Mouse (Mus musculus) stomach, postnatal 0 days (tissue): Measurements from ENCODE around the gene Olfr502. TPM values are rescaled to one million over a fixed set of nuclear protein-coding genes. Genes with fewer than 3 reads are reported as not detected.
"Not testable (repeated sequence)": the region's sequence is repeated elsewhere in the genome, so short reads cannot be mapped to it uniquely, and the experiment has no call there.

Experiments used
- ATAC-seq: fragments of 200-750 bp; cut with Nextera tagmentation; 2 replicates; pipeline ENCODE4 v1.8.0; 2017; ENCODE audit not compliant: low FRiP score, low TSS enrichment
- DNase-seq: peaks from one replicate; pipeline ENCODE4 v3.0.0-alpha.2; 2016; ENCODE audit warnings: low spot score
- H3K27ac ChIP-seq: fragments of 300-500 bp; sonication (generic); replicated peaks from 2 replicates; pipeline ENCODE4 v1.5.1; 2014; ENCODE audit warnings: mild to moderate bottlenecking, control low read depth
- H3K27me3 ChIP-seq: fragments of 300-500 bp; sonication (generic); 2 replicates; pipeline ENCODE4 v1.6.1; 2014; ENCODE audit warnings: low read length; ENCODE audit not compliant: control insufficient read depth, insufficient read depth
- H3K36me3 ChIP-seq: fragments of 300-500 bp; sonication (generic); 2 replicates; pipeline ENCODE4 v1.6.1; 2014; ENCODE audit warnings: low read length, mixed read lengths; ENCODE audit not compliant: control insufficient read depth, insufficient read depth
- H3K4me1 ChIP-seq: fragments of 300-500 bp; sonication (generic); replicated peaks from 2 replicates; pipeline ENCODE4 v1.6.1; 2014; ENCODE audit warnings: antibody characterized with exemption; ENCODE audit not compliant: control insufficient read depth, insufficient read depth
- H3K4me2 ChIP-seq: fragments of 300-500 bp; sonication (generic); replicated peaks from 2 replicates; pipeline ENCODE4 v1.6.1; 2014; ENCODE audit warnings: low read depth, mild to moderate bottlenecking, control low read depth, moderate library complexity
- H3K4me3 ChIP-seq: fragments of 300-500 bp; sonication (generic); 2 replicates; pipeline ENCODE4 v1.5.1; 2014; ENCODE audit warnings: low read depth, low read length, control low read depth
- H3K9ac ChIP-seq: fragments of 300-500 bp; sonication (generic); 2 replicates; pipeline ENCODE4 v1.6.1; 2014; ENCODE audit warnings: mild to moderate bottlenecking, low read length, control low read depth, mixed read lengths
- H3K9me3 ChIP-seq: fragments of 300-500 bp; sonication (generic); 2 replicates; pipeline ENCODE4 v1.6.1; 2016; ENCODE audit warnings: low read length; ENCODE audit not compliant: control insufficient read depth
- CTCF ChIP-seq: IDR thresholded peaks from 2 replicates; pipeline ENCODE4 v1.5.1; 2016; ENCODE audit warnings: antibody characterized with exemption, low read depth, mild to moderate bottlenecking, moderate library complexity
- EP300 ChIP-seq: optimal IDR thresholded peaks from 2 replicates; pipeline ENCODE3; 2016; ENCODE audit warnings: antibody characterized with exemption
- WGBS: fragments of 180-500 bp; shearing (Covaris S2); extraction: QIAGEN DNeasy Blood & Tissue Kit; methylation state at CpG from one replicate; pipeline ENCODE4 v1.1.7; 2014; 5-methylcytosine and 5-hydroxymethylcytosine counted together
- polyA plus RNA-seq: library from polyadenylated mRNA; unstranded; fragments of >200 nt; fragmentation: Nextera tagmentation; extraction: Ambion mirVana; gene quantifications from 2 replicates; pipeline ENCODE4 v1.2.1, GENCODE M21; 2015

The Olfr502 gene
- not detected in 2 replicates for polyA plus RNA-seq

- ATAC-seq: no peak
- Histone ChIP-seq H3K9ac (no peak within 1 kb of the TSS), H3K27me3 (no peaks in the 10 kb centered on the region), H3K4me2 (no peak within 1 kb of the TSS), H3K27ac (no peak within 1 kb of the TSS), H3K9me3 (no peaks in the 10 kb centered on the region), H3K4me1 (no peaks in the 10 kb centered on the region), H3K4me3 (no peak within 1 kb of the TSS), H3K36me3 (no peaks in the 10 kb centered on the region)
- DNase-seq: no peak
- no peak for TF ChIP-seq EP300
- no peak for TF ChIP-seq CTCF
- WGBS: 71% methylated on average over 1 of the region's 1 CpGs
Measured at GRCm38 (mm10) chr7:108524965-108525364, at the start of gene Olfr502. TSS of gene Olfr502 (minus strand) at chr7:108525065.

GRCm38 (mm10) chr7:108565693-108566092, 40.8 kb upstream of the Olfr502 start, which contains the start of gene Olfr504:
TSS of gene Olfr504 (minus strand) at chr7:108565793.
- ATAC-seq: no peak

DNA sequence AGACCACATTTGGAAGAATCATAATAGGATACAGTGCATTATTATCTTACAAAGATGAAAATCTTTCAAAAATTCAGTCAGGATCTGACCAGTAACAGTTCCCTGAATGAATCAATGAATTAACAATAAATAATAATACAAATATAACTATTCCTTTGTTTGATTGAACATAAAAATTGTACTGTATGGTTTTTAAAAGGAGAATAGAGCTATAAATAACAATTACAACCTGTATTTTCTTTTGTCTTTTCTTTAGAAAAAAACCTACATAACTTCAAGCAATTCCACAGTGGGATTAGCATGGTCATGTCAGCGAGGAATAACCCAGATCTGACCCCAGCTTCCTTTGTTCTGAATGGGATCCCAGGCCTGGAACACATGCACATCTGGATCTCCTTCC, 19.4 kb upstream of the Olfr502 start, which contains the start of gene Olfr503:
Gene Olfr503 (plus strand): TSS at position 301 of the 400 bp plus-strand sequence.
- ATAC-seq, H3K27me3 ChIP-seq, H3K4me3 ChIP-seq, H3K4me2 ChIP-seq, H3K36me3 ChIP-seq, H3K9ac ChIP-seq, H3K4me1 ChIP-seq, H3K9me3 ChIP-seq, DNase-seq, H3K27ac ChIP-seq: not testable (repeated sequence)
- 32% methylated on average over 1 of the region's 1 CpGs for WGBS

More at GRCm38 (mm10) chr7:108565693-108566092, 40.8 kb upstream of the Olfr502 start, which contains the start of gene Olfr504:
- no peak for DNase-seq
- H3K36me3 ChIP-seq: no peaks in the 10 kb centered on the region
- WGBS: 85% methylated on average over 1 of the region's 1 CpGs
- no peak within 1 kb of the TSS for H3K4me3 ChIP-seq
- no peaks in the 10 kb centered on the region for H3K27me3 ChIP-seq
- no peak within 1 kb of the TSS for H3K9ac ChIP-seq
- H3K9me3 ChIP-seq: no peaks in the 10 kb centered on the region
- no peak within 1 kb of the TSS for H3K27ac ChIP-seq
- no peak within 1 kb of the TSS for H3K4me2 ChIP-seq
- TF ChIP-seq CTCF: no peak
- TF ChIP-seq EP300: no peak
- no peaks in the 10 kb centered on the region for H3K4me1 ChIP-seq

DNA sequence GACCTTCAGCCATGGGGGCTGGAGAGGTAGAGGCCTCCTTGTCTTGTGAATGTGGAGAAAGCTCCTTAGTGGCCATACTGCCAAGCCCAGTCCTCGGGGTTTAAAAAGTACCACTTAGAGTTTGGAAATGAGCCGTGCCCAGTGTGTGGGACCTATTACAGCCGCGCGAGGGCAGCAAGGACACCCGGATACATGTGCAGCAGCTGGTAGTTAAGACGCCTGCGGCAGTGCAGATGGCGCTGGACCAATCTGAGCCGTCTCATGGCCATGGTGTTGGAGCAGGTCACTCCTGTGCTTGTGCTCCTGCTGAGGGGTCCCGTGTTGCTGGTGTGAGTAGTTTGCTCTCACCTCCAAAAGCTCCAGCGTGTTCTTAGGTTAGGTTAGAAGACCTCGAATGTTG, 17.6 kb upstream of the Olfr502 start:
- H3K27ac ChIP-seq: no peak overlapping the region
- ATAC-seq: no peak
- H3K4me1 ChIP-seq: no peaks in the 10 kb centered on the region
- H3K36me3 ChIP-seq: no peaks in the 10 kb centered on the region
- WGBS: 78% methylated on average over 13 of the region's 13 CpGs
- H3K9me3 ChIP-seq: no peaks in the 10 kb centered on the region
- no peak overlapping the region for H3K4me2 ChIP-seq
- H3K9ac ChIP-seq: no peak overlapping the region
- TF ChIP-seq CTCF (no peak), EP300 (no peak)
- H3K27me3 ChIP-seq: no peaks in the 10 kb centered on the region
- DNase-seq: no peak
- no peak overlapping the region for H3K4me3 ChIP-seq

Other genes with a start within 250 kb of the Olfr502 start
- gene Olfr490, start 236.1 kb downstream of the Olfr502 start, polyA plus RNA-seq: not detected in 2 replicates
- not detected in 2 replicates for gene Olfr491, start 211.6 kb downstream of the Olfr502 start, polyA plus RNA-seq
- gene Olfr492, start 201.4 kb downstream of the Olfr502 start, polyA plus RNA-seq: not detected in 2 replicates
- gene Olfr493, start 178.1 kb downstream of the Olfr502 start, polyA plus RNA-seq: not detected in 2 replicates
- gene Olfr494, start 159.7 kb downstream of the Olfr502 start, polyA plus RNA-seq: not detected in 2 replicates
- gene Olfr495, start 131.9 kb downstream of the Olfr502 start, polyA plus RNA-seq: not detected in 2 replicates
- gene Olfr497, start 104.6 kb downstream of the Olfr502 start, polyA plus RNA-seq: not detected in 2 replicates
- not detected in 2 replicates for gene Olfr498, start 59.7 kb downstream of the Olfr502 start, polyA plus RNA-seq
- gene Olfr503, start 19.5 kb upstream of the Olfr502 start, polyA plus RNA-seq: not detected in 2 replicates
- gene Olfr504, start 40.7 kb upstream of the Olfr502 start, polyA plus RNA-seq: not detected in 2 replicates
- gene Olfr506, start 85.7 kb upstream of the Olfr502 start, polyA plus RNA-seq: not detected in 2 replicates
- not detected in 2 replicates for gene Olfr507, start 96.7 kb upstream of the Olfr502 start, polyA plus RNA-seq
- not detected in 2 replicates for gene Olfr508, start 104.9 kb upstream of the Olfr502 start, polyA plus RNA-seq
- not detected in 2 replicates for gene Olfr509, start 126.8 kb upstream of the Olfr502 start, polyA plus RNA-seq
- not detected in 2 replicates for gene Olfr510, start 141.4 kb upstream of the Olfr502 start, polyA plus RNA-seq
- gene Olfr512, start 188.3 kb upstream of the Olfr502 start, polyA plus RNA-seq: not detected in 2 replicates
- not detected in 2 replicates for gene Olfr513, start 225.9 kb upstream of the Olfr502 start, polyA plus RNA-seq